Mouse (Mus musculus): ENCODE measurements around the gene Trim38.

DNA sequence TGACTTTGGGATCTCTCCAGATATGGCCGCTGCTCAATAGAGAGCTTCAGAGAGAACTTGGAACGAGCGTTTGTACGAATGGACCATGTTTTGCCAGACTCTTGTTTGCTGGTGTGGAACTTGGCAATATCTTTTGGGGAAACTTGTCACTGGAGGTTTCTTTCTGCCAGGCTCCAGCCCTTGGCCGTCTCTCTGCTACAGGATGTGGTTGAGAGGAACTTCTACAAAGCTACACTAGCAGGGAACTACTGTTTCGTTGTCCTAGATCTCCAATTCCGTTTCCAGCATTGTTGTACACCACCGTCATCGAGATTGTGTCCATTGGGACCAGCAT lies 40.6 kb upstream of the Trim38 start:
- TF ChIP-seq POLR2A (IDR thresholded peaks at IDR 0.05; ENCODE audit: low read depth, low read length) (no peak), CTCF (conservative IDR thresholded peaks at IDR 0.05; ENCODE audit: insufficient read depth, insufficient read length, low read depth, low read length) (no peak)

Measured in kidney, adult 2 months (tissue).